Mouse (Mus musculus): ENCODE measurements around the gene Acad8.

Gene Acad8

DNA sequence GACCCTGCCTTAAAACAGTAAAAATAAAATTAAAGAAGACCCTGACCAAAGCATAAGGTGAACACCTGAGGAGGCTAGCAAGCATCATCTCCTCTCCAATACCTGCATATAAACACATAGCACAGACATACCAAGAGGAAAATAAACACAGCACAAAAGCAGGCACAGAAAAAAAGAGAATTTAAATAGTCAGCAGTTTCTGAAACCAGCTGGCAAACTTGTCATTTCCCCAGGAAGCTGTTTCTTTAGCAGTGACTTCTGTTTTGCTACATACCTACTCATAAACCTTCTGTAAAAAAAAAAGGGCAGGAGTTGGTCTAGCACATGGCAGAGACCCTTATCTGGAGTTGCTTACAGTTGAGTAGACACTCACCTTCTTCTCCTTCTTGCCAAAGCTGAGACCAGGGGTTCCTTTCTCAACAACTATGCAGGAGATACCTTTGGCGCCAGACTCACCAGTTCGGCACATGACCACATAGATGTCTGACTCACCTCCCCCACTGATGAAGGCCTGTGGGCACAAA lies 14.2 kb downstream of the Acad8 start:
- no peak for DNase-seq (ENCODE audit: low read depth, low spot score)

- DNase-seq (ENCODE audit: low read depth, low spot score), result no peak
These were observed 20.6 kb downstream of the Acad8 start for GRCm38 (mm10) chr9:26978776-26979175.

GRCm38 (mm10) chr9:26977754-26978153 lies 21.6 kb downstream of the Acad8 start:
- peak; percentile 19 for DNase-seq (ENCODE audit: low read depth, low spot score)

- DNase-seq (ENCODE audit: low read depth, low spot score), result peak; percentile 92
These were observed 51.6 kb downstream of the Acad8 start for GRCm38 (mm10) chr9:26947790-26948189.

- no peak for DNase-seq (ENCODE audit: low read depth, low spot score)
These were observed 75.2 kb downstream of the Acad8 start for GRCm38 (mm10) chr9:26924146-26924545.

Data from R1 (cell line).